Mouse (Mus musculus): ENCODE data around the gene Cwf19l1. TPM values are rescaled to one million over a fixed set of nuclear protein-coding genes. Genes with fewer than 3 reads are reported as not detected.
A peak's percentile ranks its signal among the peaks of the same experiment; 100 is the strongest.

Gene Cwf19l1
- polyA plus RNA-seq (2016; fragmentation: Nextera tagmentation; extraction: Ambion mirVana) = 34.5 and 39.8 TPM in 2 replicates

DNA sequence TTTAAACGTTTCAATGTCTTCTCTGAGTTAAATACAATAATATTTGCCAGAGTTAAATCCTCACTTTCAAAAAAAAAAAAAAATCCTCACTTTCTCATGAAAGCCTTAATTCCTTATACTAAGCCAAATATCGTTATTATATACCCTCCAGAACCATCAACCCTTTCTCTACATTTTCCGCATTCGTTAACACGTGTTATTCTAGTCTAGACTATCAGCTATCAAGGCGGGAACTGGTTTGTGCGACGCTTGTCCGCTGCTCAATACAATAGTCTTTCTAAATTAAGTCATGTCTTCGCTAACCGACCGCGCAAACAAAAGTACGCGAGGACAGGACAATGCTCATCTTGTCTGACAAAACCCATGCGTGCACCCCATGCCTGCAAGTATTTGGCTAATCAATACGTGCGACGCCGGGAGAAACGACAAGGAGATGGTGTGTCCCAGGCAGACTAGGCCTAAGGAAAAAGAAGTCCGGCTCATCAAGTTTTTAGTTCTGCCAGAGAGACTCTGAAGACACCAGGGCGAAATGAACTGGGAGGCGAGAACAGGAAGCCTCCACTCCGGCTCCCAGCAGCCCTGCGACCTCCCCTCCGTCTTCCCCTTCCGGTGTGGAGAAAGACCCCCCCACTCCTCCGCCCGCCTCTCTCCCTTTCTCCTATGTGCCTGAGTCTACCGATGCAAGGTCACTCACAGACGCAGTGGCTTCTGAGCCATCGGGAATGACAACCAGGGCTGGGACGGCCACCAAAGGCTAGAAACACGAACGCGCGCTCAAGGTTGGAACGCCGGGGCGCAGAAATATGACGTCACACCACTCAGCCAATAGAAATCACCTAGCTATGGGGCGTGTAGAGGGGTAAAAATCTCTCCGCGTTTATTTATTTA, at the start of gene Cwf19l1:
Cwf19l1 (minus strand) TSS at position 805 of the 888 bp plus-strand sequence.
- Histone ChIP-seq H3K27me3 (ENCODE audit: insufficient read depth, poor library complexity, severe bottlenecking) (no peaks in the 10 kb centered on the region), H3K4me1 (replicated peaks) (peaks cover 11% of the 10 kb centered on the region), H3K36me3 (peaks cover 47% of the 10 kb centered on the region), H3K4me3 (peak within 1 kb of the TSS; percentile 86), H3K9me3 (peaks cover 4% of the 10 kb centered on the region; the same call in 1 of the 2 replicates), H3K27ac (peak within 1 kb of the TSS; percentile 97)
- under 1% methylated on average over 45 of the region's 45 CpGs for WGBS
- DNase-seq (ENCODE audit: low spot score) = peak; percentile 90

DNA sequence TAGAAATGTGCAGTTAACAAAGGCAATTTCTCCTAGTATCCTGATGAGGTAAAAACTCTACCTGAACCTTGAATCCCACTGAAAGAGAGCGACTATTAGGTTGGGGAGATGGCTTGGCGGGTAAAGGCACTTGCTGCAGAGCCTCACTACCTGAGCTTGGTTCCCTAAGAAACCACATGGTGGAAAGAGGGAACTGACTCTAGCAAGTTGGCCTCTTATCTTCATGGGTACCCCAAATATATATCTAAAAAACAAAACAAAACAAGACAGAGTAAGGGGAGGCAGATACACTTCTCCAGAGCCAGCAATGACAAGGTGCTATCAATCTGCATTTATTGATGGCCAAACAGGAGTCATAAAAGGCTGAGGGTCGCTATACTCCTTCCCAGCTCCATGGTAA, 48.3 kb upstream of the Cwf19l1 start:
- Histone ChIP-seq H3K4me1 (replicated peaks) (peaks cover 8% of the 10 kb centered on the region), H3K9me3 (no peaks in the 10 kb centered on the region), H3K36me3 (no peaks in the 10 kb centered on the region), H3K27ac (no peak overlapping the region), H3K27me3 (ENCODE audit: insufficient read depth, poor library complexity, severe bottlenecking) (no peaks in the 10 kb centered on the region), H3K4me3 (no peak overlapping the region)
- 66% methylated on average over 3 of the region's 3 CpGs for WGBS
- no peak for DNase-seq (ENCODE audit: low spot score)

DNA sequence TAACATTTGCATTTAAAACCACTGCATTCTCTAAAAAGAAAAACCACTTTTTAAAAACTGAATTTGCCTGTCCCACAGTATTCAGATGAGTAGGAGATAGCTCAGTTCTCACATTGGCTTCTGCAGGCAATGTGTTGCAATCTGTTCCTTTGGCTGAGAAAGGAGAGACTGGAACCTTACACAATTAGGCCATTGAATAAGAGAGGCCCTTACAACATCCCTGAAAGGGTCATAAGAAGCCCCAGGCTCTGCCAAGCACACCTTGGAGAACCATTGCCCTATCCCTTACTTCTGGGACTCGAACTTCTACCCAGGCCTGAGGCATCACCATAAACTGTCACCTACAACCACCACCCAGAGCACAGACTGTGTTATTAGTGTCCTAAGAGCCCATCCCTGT, 44.8 kb upstream of the Cwf19l1 start:
- Histone ChIP-seq H3K27me3 (ENCODE audit: insufficient read depth, poor library complexity, severe bottlenecking) (no peaks in the 10 kb centered on the region), H3K4me1 (replicated peaks) (peaks cover 8% of the 10 kb centered on the region), H3K4me3 (no peak overlapping the region), H3K27ac (no peak overlapping the region), H3K36me3 (no peaks in the 10 kb centered on the region), H3K9me3 (peaks cover 15% of the 10 kb centered on the region; the same call in 1 of the 2 replicates)
- WGBS = 77% methylated on average over 1 of the region's 1 CpGs
- DNase-seq (ENCODE audit: low spot score) = no peak

DNA sequence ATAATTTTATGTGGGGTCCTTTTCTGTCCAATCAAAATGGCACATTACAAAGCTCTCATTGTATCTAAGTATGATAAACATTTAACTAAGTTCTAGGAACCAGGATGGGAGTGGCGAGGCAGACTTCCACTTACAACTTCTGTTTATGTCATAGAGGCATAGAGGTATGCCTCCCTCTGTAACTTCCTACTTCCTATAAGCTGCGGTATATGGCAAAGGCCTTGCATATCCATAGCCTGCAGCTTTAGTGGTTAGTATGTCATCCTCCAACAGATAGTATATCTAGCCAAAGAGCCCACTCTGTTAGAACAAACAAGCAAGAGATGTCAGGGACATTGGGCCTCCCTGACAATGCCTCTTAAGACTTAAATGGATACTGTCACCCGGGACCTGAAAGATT, 41.1 kb upstream of the Cwf19l1 start:
- H3K4me3 ChIP-seq = no peak overlapping the region
- H3K27me3 ChIP-seq (ENCODE audit: insufficient read depth, poor library complexity, severe bottlenecking) = no peaks in the 10 kb centered on the region
- no peaks in the 10 kb centered on the region for H3K36me3 ChIP-seq
- H3K9me3 ChIP-seq = peaks cover 15% of the 10 kb centered on the region; the same call in 1 of the 2 replicates
- no peak for DNase-seq (ENCODE audit: low spot score)
- no peak overlapping the region for H3K27ac ChIP-seq
- H3K4me1 ChIP-seq (replicated peaks) = no peaks in the 10 kb centered on the region
- 92% methylated on average over 3 of the region's 3 CpGs for WGBS

DNA sequence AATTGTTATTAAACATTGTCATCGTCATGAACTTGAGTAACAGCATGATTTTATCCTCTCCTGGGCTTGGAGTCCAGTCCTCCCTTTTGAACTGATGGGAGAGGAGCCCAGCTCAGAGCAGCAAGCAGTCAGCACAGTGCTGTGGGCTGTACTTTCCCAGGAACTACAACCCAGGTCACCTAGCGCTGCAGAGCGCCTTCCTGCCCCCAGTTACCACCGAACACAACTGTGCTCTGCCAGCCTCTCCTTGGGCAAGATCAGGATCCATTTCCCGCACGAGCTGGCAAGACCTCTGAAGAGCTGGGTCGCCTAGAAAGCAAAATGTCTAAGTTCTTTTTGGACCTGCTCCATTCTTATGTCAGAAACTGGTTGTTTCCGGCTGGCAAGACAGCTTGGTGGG, 39.2 kb upstream of the Cwf19l1 start:
- Histone ChIP-seq H3K36me3 (no peaks in the 10 kb centered on the region), H3K4me1 (replicated peaks) (no peaks in the 10 kb centered on the region), H3K27ac (no peak overlapping the region), H3K27me3 (ENCODE audit: insufficient read depth, poor library complexity, severe bottlenecking) (no peaks in the 10 kb centered on the region), H3K9me3 (peaks cover 15% of the 10 kb centered on the region; the same call in 1 of the 2 replicates), H3K4me3 (no peak overlapping the region)
- DNase-seq (ENCODE audit: low spot score) = no peak
- WGBS = 73% methylated on average over 8 of the region's 8 CpGs

DNA sequence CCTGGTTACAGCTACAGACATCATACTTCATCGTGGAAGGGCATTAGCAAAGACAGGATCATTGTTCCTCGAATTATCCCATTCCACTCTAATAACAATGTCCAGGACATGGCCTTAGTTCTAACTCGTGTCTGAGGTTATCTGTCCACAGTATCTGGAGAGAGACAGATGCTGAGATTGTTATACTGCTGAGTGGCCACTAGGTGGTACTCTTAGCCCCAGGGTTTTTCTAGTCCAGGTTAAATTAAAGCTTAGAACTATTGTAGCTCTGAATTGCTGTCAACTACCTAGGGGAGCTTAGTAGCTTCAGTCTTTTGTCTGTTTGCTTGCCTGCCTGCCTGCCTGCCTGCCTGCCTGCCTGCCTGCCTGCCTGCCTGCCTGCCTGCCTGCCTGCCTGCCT, 25.8 kb upstream of the Cwf19l1 start:
- no peaks in the 10 kb centered on the region for H3K36me3 ChIP-seq
- DNase-seq (ENCODE audit: low spot score) = no peak
- H3K4me3 ChIP-seq = no peak overlapping the region
- 16% methylated on average over 3 of the region's 3 CpGs for whole genome bisulfite sequencing
- peaks cover 9% of the 10 kb centered on the region; the same call in 1 of the 2 replicates for H3K27me3 ChIP-seq (ENCODE audit: insufficient read depth, poor library complexity, severe bottlenecking)
- H3K9me3 ChIP-seq = no peaks in the 10 kb centered on the region
- no peaks in the 10 kb centered on the region for H3K4me1 ChIP-seq (replicated peaks)
- H3K27ac ChIP-seq = no peak overlapping the region

DNA sequence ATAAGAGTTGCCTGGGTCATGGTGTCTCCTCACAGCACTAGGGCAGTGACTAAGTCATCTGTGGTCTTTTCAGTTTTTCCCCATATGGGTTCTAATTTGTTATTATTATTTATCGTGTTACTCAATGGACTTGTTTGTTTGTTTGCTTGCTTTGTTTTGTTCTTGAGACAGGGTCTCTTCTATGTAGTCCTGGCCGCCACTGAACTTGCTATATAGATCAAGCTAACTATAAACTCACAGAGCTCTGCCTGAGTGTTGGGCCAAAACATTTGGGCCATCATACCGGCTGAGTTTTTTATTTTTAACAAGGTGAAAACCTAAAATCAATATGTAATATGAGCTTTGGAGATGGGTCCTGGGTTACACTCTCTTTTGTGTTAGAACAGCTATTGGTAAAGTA, 23.7 kb upstream of the Cwf19l1 start:
- Histone ChIP-seq H3K4me3 (no peak overlapping the region), H3K27me3 (ENCODE audit: insufficient read depth, poor library complexity, severe bottlenecking) (peaks cover 13% of the 10 kb centered on the region), H3K36me3 (no peaks in the 10 kb centered on the region), H3K9me3 (no peaks in the 10 kb centered on the region), H3K4me1 (replicated peaks) (no peaks in the 10 kb centered on the region), H3K27ac (no peak overlapping the region)
- WGBS = 87% methylated on average over 3 of the region's 3 CpGs
- no peak for DNase-seq (ENCODE audit: low spot score)

GRCm38 (mm10) chr19:44157005-44157404, 21.3 kb upstream of the Cwf19l1 start:
- H3K27ac ChIP-seq = no peak overlapping the region
- no peaks in the 10 kb centered on the region for H3K9me3 ChIP-seq
- H3K4me3 ChIP-seq = no peak overlapping the region
- H3K36me3 ChIP-seq = no peaks in the 10 kb centered on the region
- WGBS = 93% methylated on average over 10 of the region's 10 CpGs
- peaks cover 15% of the 10 kb centered on the region for H3K27me3 ChIP-seq (ENCODE audit: insufficient read depth, poor library complexity, severe bottlenecking)
- no peak for DNase-seq (ENCODE audit: low spot score)
- H3K4me1 ChIP-seq (replicated peaks) = no peaks in the 10 kb centered on the region

DNA sequence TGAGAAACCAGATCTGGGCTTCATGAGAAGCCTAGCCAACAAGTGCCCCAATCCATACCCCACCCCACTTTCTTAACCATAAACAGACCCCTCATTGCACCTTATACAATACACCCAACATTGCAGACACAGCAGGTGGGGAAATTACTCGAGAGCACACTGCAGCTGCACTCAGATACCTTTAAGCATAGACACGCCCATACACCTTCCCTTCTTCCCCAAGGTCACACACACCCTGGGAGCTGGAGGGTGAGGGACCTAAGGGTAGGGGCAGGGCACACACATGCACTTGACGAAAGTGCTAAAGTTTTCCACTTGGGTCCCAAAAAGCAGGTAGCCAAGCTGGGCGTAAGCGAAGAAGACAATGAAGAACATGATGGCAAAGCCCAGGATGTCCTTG, 18.1 kb upstream of the Cwf19l1 start:
- H3K36me3 ChIP-seq = no peaks in the 10 kb centered on the region
- H3K9me3 ChIP-seq = no peaks in the 10 kb centered on the region
- H3K4me1 ChIP-seq (replicated peaks) = no peaks in the 10 kb centered on the region
- H3K27me3 ChIP-seq (ENCODE audit: insufficient read depth, poor library complexity, severe bottlenecking) = peaks cover 17% of the 10 kb centered on the region
- no peak overlapping the region for H3K27ac ChIP-seq
- H3K4me3 ChIP-seq = no peak overlapping the region
- DNase-seq (ENCODE audit: low spot score) = no peak
- 79% methylated on average over 5 of the region's 5 CpGs for WGBS

DNA sequence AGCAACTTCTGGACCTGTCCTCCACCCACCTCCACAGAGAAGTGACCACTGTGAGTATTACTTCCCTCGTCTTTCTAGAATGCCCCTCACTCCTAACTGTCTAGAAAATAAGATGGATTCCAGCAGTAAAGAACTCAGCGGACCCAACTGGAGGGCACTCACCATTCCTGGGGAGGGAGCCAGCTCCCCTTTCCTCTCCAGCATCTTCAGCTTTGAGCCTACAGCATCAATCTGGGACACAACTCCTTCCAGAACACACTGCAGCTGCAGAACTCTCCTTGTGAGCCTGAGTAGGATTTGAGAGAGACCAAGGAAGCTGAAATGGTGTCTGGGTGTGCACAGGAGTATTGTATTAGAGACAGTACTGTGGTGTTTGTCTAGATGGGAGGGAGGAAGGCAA, 13.3 kb upstream of the Cwf19l1 start:
- 83% methylated on average over 2 of the region's 2 CpGs for WGBS
- Histone ChIP-seq H3K4me3 (no peak overlapping the region), H3K36me3 (peaks cover 7% of the 10 kb centered on the region), H3K27ac (no peak overlapping the region), H3K9me3 (no peaks in the 10 kb centered on the region), H3K27me3 (ENCODE audit: insufficient read depth, poor library complexity, severe bottlenecking) (peaks cover 16% of the 10 kb centered on the region), H3K4me1 (replicated peaks) (peaks cover 18% of the 10 kb centered on the region)
- DNase-seq (ENCODE audit: low spot score) = no peak

GRCm38 (mm10) chr19:44148345-44148744, 12.7 kb upstream of the Cwf19l1 start:
- peaks cover 14% of the 10 kb centered on the region for H3K36me3 ChIP-seq
- H3K27ac ChIP-seq = no peak overlapping the region
- no peak overlapping the region for H3K4me3 ChIP-seq
- H3K4me1 ChIP-seq (replicated peaks) = peaks cover 18% of the 10 kb centered on the region
- no peaks in the 10 kb centered on the region for H3K9me3 ChIP-seq
- no peak for DNase-seq (ENCODE audit: low spot score)
- 28% methylated on average over 2 of the region's 2 CpGs for WGBS
- peaks cover 16% of the 10 kb centered on the region for H3K27me3 ChIP-seq (ENCODE audit: insufficient read depth, poor library complexity, severe bottlenecking)

DNA sequence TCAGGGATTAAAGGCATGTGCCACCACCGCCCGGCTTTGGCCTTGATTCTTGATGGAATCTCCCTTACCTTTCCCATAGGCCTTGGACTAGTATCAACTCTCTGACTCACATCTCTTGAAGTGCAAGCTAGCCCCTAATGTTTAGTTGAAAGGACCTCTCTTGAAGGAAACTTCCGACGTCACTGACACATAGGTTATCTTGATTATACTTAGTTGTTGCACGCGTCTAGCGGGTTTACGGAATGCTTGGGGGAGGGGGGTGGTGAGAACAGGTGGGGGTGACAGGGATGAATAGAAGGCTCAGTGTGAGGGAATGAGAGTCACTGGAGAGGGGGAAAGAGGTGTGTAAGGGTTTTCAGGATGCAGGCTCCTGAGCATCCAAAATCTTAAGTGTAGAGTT, 11.3 kb upstream of the Cwf19l1 start:
- Histone ChIP-seq H3K27ac (no peak overlapping the region), H3K9me3 (no peaks in the 10 kb centered on the region), H3K27me3 (ENCODE audit: insufficient read depth, poor library complexity, severe bottlenecking) (peaks cover 16% of the 10 kb centered on the region), H3K4me1 (replicated peaks) (peaks cover 18% of the 10 kb centered on the region), H3K4me3 (peak overlapping the region; percentile 86; the same call in 1 of the 2 replicates), H3K36me3 (peaks cover 28% of the 10 kb centered on the region)
- WGBS = 93% methylated on average over 8 of the region's 8 CpGs
- no peak for DNase-seq (ENCODE audit: low spot score)

- Histone ChIP-seq H3K27ac (peak overlapping the region; percentile 89), H3K36me3 (peaks cover 32% of the 10 kb centered on the region), H3K27me3 (ENCODE audit: insufficient read depth, poor library complexity, severe bottlenecking) (peaks cover 16% of the 10 kb centered on the region), H3K9me3 (no peaks in the 10 kb centered on the region), H3K4me1 (replicated peaks) (peaks cover 18% of the 10 kb centered on the region), H3K4me3 (peak overlapping the region; percentile 86)
- no peak for DNase-seq (ENCODE audit: low spot score)
- 63% methylated on average over 9 of the region's 9 CpGs for WGBS
Observed at GRCm38 (mm10) chr19:44146568-44146879, 10.8 kb upstream of the Cwf19l1 start.
